ENCODE assay signal across 8 mouse cellular contexts in the genomic region with DNA sequence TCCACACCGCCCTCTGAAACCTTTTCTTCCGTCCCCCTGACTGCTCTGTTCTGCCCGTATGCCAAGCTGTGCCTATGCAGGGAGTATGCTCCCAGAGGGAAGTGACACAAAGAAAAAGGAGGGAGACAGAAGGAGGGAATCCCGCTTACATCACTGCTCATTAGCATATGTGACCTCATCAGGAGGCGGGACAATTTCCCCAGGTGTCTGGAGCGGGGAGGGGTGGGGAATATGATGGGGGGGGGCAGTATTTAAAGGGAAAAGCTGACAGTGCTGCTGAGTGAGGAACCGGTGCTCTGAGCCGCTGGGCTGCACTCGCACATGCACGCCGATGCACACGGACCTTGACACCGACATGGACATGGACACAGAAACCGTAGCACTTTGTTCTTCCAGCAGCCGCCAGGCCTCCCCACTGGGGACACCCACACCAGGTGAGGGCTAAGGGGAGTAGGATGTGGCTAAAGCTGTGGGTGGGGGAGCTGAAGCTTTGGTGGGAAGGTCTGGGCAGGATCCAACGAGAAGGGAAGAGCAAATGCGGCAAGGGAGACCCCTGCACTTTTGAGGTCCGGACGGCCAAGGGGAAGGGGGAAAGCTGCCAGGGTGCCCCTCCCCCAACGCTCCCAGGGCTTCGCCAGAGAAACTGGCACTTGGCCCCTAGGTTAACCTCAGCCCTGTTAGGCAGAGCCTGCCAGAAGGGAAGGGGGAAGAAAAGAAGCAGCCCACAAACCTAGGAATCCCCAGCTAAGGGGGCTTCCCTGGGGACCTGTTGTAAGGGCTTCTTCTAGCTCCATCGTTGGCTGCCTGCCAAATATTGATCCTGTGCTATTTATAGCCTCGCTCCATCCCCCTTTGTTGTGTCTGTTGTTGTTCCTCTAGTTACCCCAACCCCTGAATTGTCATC. TPM values are rescaled to one million over a fixed set of nuclear protein-coding genes. Genes with fewer than 3 reads are reported as not detected.
DNase-seq lines count a peak whose midpoint lies in the region; ATAC-seq lines count a peak whose summit lies in the region.

A gene (plus strand): TSS at position 160 of the 904 bp plus-strand sequence.

- peaks cover 49% of the 10 kb centered on the region for H3K27me3 ChIP-seq in heart, embryonic 13.5 days (replicated peaks)
- peaks cover 67% of the 10 kb centered on the region for H3K27me3 ChIP-seq in liver, embryonic 12.5 days (replicated peaks)
- peaks cover 3% of the 10 kb centered on the region; the same call in 1 of the 2 replicates for H3K27me3 ChIP-seq in neural tube, embryonic 14.5 days (ENCODE audit: control insufficient read depth, insufficient read depth, low read length)

- intact Hi-C loops in heart, postnatal 14 days (cut with DNase I) = no loop called here

- no peak for ATAC-seq in heart, embryonic 13.5 days (ENCODE audit: extremely low read depth, insufficient number of reproducible peaks, low FRiP score, low TSS enrichment)
- ATAC-seq in liver, embryonic 12.5 days = peak; percentile 49; the same call in 1 of the 2 replicates
- peak; percentile 89 for ATAC-seq in neural tube, embryonic 14.5 days (ENCODE audit: low read depth)

- WGBS in heart, embryonic 13.5 days = under 1% methylated on average over 23 of the region's 23 CpGs
- 5% methylated on average over 23 of the region's 23 CpGs for WGBS in liver, embryonic 12.5 days (ENCODE audit: insufficient replicate concordance)
- WGBS in neural tube, embryonic 14.5 days = under 1% methylated on average over 23 of the region's 23 CpGs

- H3K4me2 ChIP-seq in heart, embryonic 13.5 days = peak within 1 kb of the TSS; percentile 93
- peak within 1 kb of the TSS; percentile 63 for H3K4me2 ChIP-seq in liver, embryonic 12.5 days
- H3K4me2 ChIP-seq in neural tube, embryonic 14.5 days (ENCODE audit: low read depth, low read length) = peak within 1 kb of the TSS; percentile 81

- no peak for DNase-seq in heart, postnatal 14 days
- peak; percentile 86 for DNase-seq in cerebellum, postnatal 10 days
- peak; percentile 61 to 76 for DNase-seq in frontal cortex, postnatal 36 days (ENCODE audit: low spot score in 2 of 2)
- DNase-seq in kidney, postnatal 14 days = peak; percentile 69
- DNase-seq in ovary, adult 18-20 months (ENCODE audit: low spot score) = no peak

- peak within 1 kb of the TSS; percentile 55 for H3K4me3 ChIP-seq in heart, embryonic 13.5 days
- peak within 1 kb of the TSS; percentile 31 for H3K4me3 ChIP-seq in liver, embryonic 12.5 days
- peak within 1 kb of the TSS; percentile 63 for H3K4me3 ChIP-seq in neural tube, embryonic 14.5 days (ENCODE audit: low read depth, low read length)

- peaks cover 9% of the 10 kb centered on the region for H3K36me3 ChIP-seq in heart, embryonic 13.5 days
- peaks cover 2% of the 10 kb centered on the region; the same call in 1 of the 2 replicates for H3K36me3 ChIP-seq in liver, embryonic 12.5 days
- no peaks in the 10 kb centered on the region for H3K36me3 ChIP-seq in neural tube, embryonic 14.5 days (ENCODE audit: control insufficient read depth, insufficient read depth, low read length)

- H3K9ac ChIP-seq in heart, embryonic 13.5 days = peak within 1 kb of the TSS; percentile 82
- no peak within 1 kb of the TSS for H3K9ac ChIP-seq in liver, embryonic 12.5 days
- H3K9ac ChIP-seq in neural tube, embryonic 14.5 days (replicated peaks; ENCODE audit: low read depth, low read length) = peak within 1 kb of the TSS; percentile 81

- H3K27ac ChIP-seq in heart, embryonic 13.5 days (replicated peaks) = no peak within 1 kb of the TSS
- no peak within 1 kb of the TSS for H3K27ac ChIP-seq in liver, embryonic 12.5 days
- H3K27ac ChIP-seq in neural tube, embryonic 14.5 days (ENCODE audit: low read depth, low read length) = peak within 1 kb of the TSS; percentile 86

- no peaks in the 10 kb centered on the region for H3K9me3 ChIP-seq in heart, embryonic 13.5 days
- H3K9me3 ChIP-seq in liver, embryonic 12.5 days (replicated peaks) = no peaks in the 10 kb centered on the region
- no peaks in the 10 kb centered on the region for H3K9me3 ChIP-seq in neural tube, embryonic 14.5 days (ENCODE audit: control insufficient read depth, low read length)

- H3K4me1 ChIP-seq in heart, embryonic 13.5 days = peaks cover 32% of the 10 kb centered on the region
- H3K4me1 ChIP-seq in liver, embryonic 12.5 days = peaks cover 12% of the 10 kb centered on the region
- H3K4me1 ChIP-seq in neural tube, embryonic 14.5 days (ENCODE audit: control insufficient read depth, insufficient read depth, low read length) = peaks cover 25% of the 10 kb centered on the region

RNA-seq across cellular contexts. Expression of the gene that starts here (rescaled TPM):
- 1.6 and 2.0 TPM in 2 replicates for polyA plus RNA-seq in heart, embryonic 13.5 days (2015; fragmentation: Nextera tagmentation; extraction: Ambion mirVana)
- total RNA-seq in heart, postnatal 14 days (2021) = not detected
- 0.19 and 0.39 TPM in 2 replicates for polyA plus RNA-seq in liver, embryonic 12.5 days (2016; fragmentation: Nextera tagmentation; extraction: Ambion mirVana)
- 42.1 and 42.8 TPM in 2 replicates for polyA plus RNA-seq in neural tube, embryonic 14.5 days (2014; fragmentation: Nextera tagmentation; extraction: Ambion mirVana)

Comparison
In these comparisons a context has a peak if more than half of its experiments do, and no peak if none do; other contexts are left out.
1. RNA of the gene that starts here (polyA plus RNA-seq): 42.1 to 42.8 TPM in neural tube, embryonic 14.5 days; 1.6 to 2.0 TPM in heart, embryonic 13.5 days and 0.19 to 0.39 TPM in liver, embryonic 12.5 days; every median in the first group is over 10 times any median in the second.
2. Peak in ATAC-seq, H3K4me3 ChIP-seq and H3K4me2 ChIP-seq in liver, embryonic 12.5 days; RNA of the gene not detected or under 1 TPM.
3. DNase-seq: peak in cerebellum, postnatal 10 days (2 of 2), frontal cortex, postnatal 36 days (2 of 2) and kidney, postnatal 14 days (single experiment); none in heart, postnatal 14 days (0 of 2) and ovary, adult 18-20 months (single experiment).
4. Peak in every context shown above with its lines, with median percentiles within 50 percentile points of each other: H3K4me2 ChIP-seq and H3K4me3 ChIP-seq.